Mouse (Mus musculus) cerebellum, adult 11 months (tissue): ENCODE measurements around the gene Myadm.
"Not testable (repeated sequence)": the region's sequence is repeated elsewhere in the genome, so short reads cannot be mapped to it uniquely, and the experiment has no call there.

Source experiments
- DNase-seq: peaks from one replicate; pipeline ENCODE4 v3.0.0; 2022

Gene Myadm

GRCm38 (mm10) chr7:3288976-3289970 is at the start of gene Myadm, which contains the start of gene Prkcg:
Gene Myadm (plus strand): TSS chr7:3289080.
Gene Prkcg (plus strand): TSS chr7:3289179.
- peak; percentile 76 for DNase-seq

- DNase-seq: no peak
Measured at GRCm38 (mm10) chr7:3239193-3239592, 49.7 kb upstream of the Myadm start.

- DNase-seq: no peak
Measured at GRCm38 (mm10) chr7:3260701-3261100, 28.2 kb upstream of the Myadm start.

- no peak for DNase-seq
Measured at GRCm38 (mm10) chr7:3261446-3261845, 27.4 kb upstream of the Myadm start.

- DNase-seq: no peak
Measured at GRCm38 (mm10) chr7:3262789-3263188, 26.1 kb upstream of the Myadm start.

GRCm38 (mm10) chr7:3264390-3265022 is 24.4 kb upstream of the Myadm start:
- DNase-seq: no peak

- no peak for DNase-seq
Measured at GRCm38 (mm10) chr7:3265311-3265710, 23.6 kb upstream of the Myadm start.

- DNase-seq: no peak
Measured at GRCm38 (mm10) chr7:3267261-3267660, 21.6 kb upstream of the Myadm start.

GRCm38 (mm10) chr7:3267888-3268287 is 21.0 kb upstream of the Myadm start:
- no peak for DNase-seq

GRCm38 (mm10) chr7:3268291-3268690 is 20.6 kb upstream of the Myadm start:
- DNase-seq: no peak

- no peak for DNase-seq
Measured at GRCm38 (mm10) chr7:3272206-3272605, 16.7 kb upstream of the Myadm start.

GRCm38 (mm10) chr7:3275455-3276170 is 13.3 kb upstream of the Myadm start:
- no peak for DNase-seq

- DNase-seq: not testable (repeated sequence)
Measured at GRCm38 (mm10) chr7:3276781-3277180, 12.1 kb upstream of the Myadm start.

- DNase-seq: no peak
Measured at GRCm38 (mm10) chr7:3280080-3280653, 8.7 kb upstream of the Myadm start.

GRCm38 (mm10) chr7:3280654-3281153 is 8.2 kb upstream of the Myadm start:
- DNase-seq: no peak

- DNase-seq: no peak
Measured at GRCm38 (mm10) chr7:3281741-3282140, 7.1 kb upstream of the Myadm start.

GRCm38 (mm10) chr7:3283081-3283875 is 5.6 kb upstream of the Myadm start:
- no peak for DNase-seq

- no peak for DNase-seq
Measured at GRCm38 (mm10) chr7:3284604-3285003, 4.3 kb upstream of the Myadm start.

GRCm38 (mm10) chr7:3286036-3286435 is 2.8 kb upstream of the Myadm start:
- DNase-seq: no peak

- no peak for DNase-seq
Measured at GRCm38 (mm10) chr7:3287186-3287585, 1.7 kb upstream of the Myadm start.

- peak; percentile 88 for DNase-seq
Measured at GRCm38 (mm10) chr7:3290257-3291033, 1.6 kb downstream of the Myadm start.
